In genomic region chr12:86110637-86111036, GRCm38 (mm10) we compare ENCODE assay signal across 9 mouse cellular contexts. TPM values are rescaled to one million over a fixed set of nuclear protein-coding genes. Genes with fewer than 3 reads are reported as not detected.
DNase-seq lines count a peak whose midpoint lies in the region.
"Had no signal": no experiment of that assay in that cellular context is flagged by ENCODE, and none has a peak within 500 bp of the region (broad histone marks: within the 10 kb centered on the region; RNA-seq: fewer than 3 reads in every experiment).

No protein-coding gene starts in this region.

- DNase-seq in embryo, embryonic 10 days (ENCODE audit: low spot score): peak; percentile 45
- no peak for DNase-seq in embryo, embryonic 9.5 days (ENCODE audit: extremely low spot score)
- DNase-seq in left cerebral cortex, postnatal 4 days: peak; percentile 38
- no peak for DNase-seq in left cerebral cortex, postnatal 36 days (ENCODE audit: low spot score in 2 of 2)
- DNase-seq in R1 (ENCODE audit: low read depth, low spot score): peak; percentile 53
- peak; percentile 35 for DNase-seq in naive thymus-derived CD4-positive, alpha-beta T cell, adult 2 months (ENCODE audit: low read depth)
- DNase-seq in urinary bladder, postnatal 25 days (ENCODE audit: low spot score): no peak
- DNase-seq in layer of hippocampus, adult 8-10 months (ENCODE audit: low spot score in 2 of 2): no peak
- DNase-seq: right cerebral cortex, postnatal 14 days had no signal

- intact Hi-C loops in left cerebral cortex, postnatal 4 days (cut with DNase I): no loop called here
- intact Hi-C loops in left cerebral cortex, postnatal 36 days (cut with DNase I): no loop called here

RNA-seq across cellular contexts. Expression of gene Ift43, which starts 28.3 kb away (rescaled TPM):
- 10 to 100 TPM; 14.9 to 17.4 TPM for total RNA-seq in left cerebral cortex, postnatal 4 days (2021)
- 10 to 100 TPM; 14.4 to 15.8 TPM for total RNA-seq in left cerebral cortex, postnatal 36 days (2021)
- total RNA-seq in layer of hippocampus, adult 8-10 months (2022): 10 to 100 TPM; 13.0 to 18.5 (median 15.4) TPM

RNA-seq across cellular contexts. Expression of gene Tgfb3, which starts 31.8 kb away (rescaled TPM):
- 1 to 10 TPM; 6.5 to 7.0 TPM for total RNA-seq in left cerebral cortex, postnatal 4 days (2021)
- 10 to 100 TPM; 12.7 to 13.9 TPM for total RNA-seq in left cerebral cortex, postnatal 36 days (2021)
- 10 to 100 TPM; 13.7 to 19.9 (median 16.0) TPM for total RNA-seq in layer of hippocampus, adult 8-10 months (2022)

Comparison
In these comparisons a context has a peak if more than half of its experiments do, and no peak if none do; other contexts are left out.
1. DNase-seq: peak in embryo, embryonic 10 days (single experiment), left cerebral cortex, postnatal 4 days (single experiment), R1 (single experiment) and naive thymus-derived CD4-positive, alpha-beta T cell, adult 2 months (single experiment); none in embryo, embryonic 9.5 days (single experiment), left cerebral cortex, postnatal 36 days (0 of 2), urinary bladder, postnatal 25 days (single experiment) and layer of hippocampus, adult 8-10 months (0 of 2).